Mouse (Mus musculus) urinary bladder, postnatal 36 days (tissue): ENCODE measurements at regions not wholly inside any gene's neighbourhood (a gene's known extent, or its start where the extent isn't known, plus 50 kb on each side); places are given as distances from the start of the nearest gene placed in this dataset.

Source experiments
- DNase-seq, 2 experiments: peaks; one replicate each; pipeline ENCODE4 v3.0.0; 2022; ENCODE audit warnings: low spot score in 2 of 2, mixed read lengths in 1 of 2

- DNase-seq, result no peak
These were observed 145.4 kb upstream of the Tle3 start for GRCm38 (mm10) chr9:61226596-61227384.

- no peak for DNase-seq
These were observed 144.5 kb upstream of the Tle3 start for GRCm38 (mm10) chr9:61227492-61228229.

DNA sequence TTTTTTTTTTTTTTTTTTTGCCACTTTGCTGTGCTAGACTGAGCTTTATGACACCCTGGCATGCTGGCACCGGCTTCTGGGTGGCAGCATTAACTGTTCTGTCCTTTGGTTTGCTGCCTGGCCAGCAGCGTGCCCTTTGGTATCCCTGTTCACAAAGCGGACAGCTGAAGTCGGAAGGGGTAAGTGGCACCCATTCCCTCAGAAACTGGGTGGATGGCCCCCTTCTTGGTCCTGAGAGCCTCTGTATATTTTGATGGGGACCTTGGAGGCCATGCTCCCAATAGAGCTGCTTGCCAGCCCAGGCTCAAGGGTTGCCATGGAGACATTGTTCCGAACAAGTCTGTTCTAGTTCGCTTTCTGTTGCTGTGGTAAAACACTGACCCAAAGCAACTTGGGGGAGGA, 143.9 kb upstream of the Tle3 start:
- no peak for DNase-seq

DNA sequence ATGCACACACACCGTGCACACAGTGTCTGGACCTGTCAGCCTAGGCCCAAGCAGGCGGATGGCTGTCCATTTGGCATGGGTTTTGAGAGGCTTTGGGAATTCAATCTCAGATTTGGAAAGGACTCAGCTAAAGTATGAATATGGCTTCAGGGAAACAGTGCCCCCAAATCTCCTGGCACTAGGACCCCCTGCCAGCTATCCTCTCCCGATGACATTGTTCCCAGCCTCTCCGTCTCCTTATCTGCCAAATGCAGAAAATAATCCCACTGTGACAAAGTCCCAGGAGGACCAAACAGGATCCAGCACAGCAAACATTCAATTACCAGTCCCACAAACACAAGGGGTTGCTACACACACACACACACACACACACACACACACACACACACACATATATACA, 141.9 kb upstream of the Tle3 start:
- no peak for DNase-seq

DNA sequence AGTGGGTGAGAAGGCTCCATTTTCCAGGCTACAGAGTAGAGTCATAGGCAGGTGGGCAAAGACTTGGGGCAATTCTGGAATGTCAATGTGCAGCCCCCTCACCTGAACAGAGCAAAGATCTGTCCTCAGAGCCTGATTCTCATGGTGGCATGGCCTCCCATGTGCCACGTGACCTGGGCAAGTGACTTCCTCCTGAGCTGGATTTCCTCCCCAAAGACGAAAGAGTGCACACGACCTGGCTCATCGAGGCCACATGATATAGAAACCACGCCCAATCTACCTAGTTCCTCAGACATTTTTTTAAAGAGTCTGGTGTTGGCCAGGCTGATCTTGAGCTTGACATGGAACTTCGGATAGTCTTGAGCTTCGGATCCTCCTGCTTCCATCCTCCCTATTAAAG, 139.5 kb upstream of the Tle3 start:
- DNase-seq, result no peak

- no peak for DNase-seq
These were observed 138.9 kb upstream of the Tle3 start for GRCm38 (mm10) chr9:61233251-61233650.

DNA sequence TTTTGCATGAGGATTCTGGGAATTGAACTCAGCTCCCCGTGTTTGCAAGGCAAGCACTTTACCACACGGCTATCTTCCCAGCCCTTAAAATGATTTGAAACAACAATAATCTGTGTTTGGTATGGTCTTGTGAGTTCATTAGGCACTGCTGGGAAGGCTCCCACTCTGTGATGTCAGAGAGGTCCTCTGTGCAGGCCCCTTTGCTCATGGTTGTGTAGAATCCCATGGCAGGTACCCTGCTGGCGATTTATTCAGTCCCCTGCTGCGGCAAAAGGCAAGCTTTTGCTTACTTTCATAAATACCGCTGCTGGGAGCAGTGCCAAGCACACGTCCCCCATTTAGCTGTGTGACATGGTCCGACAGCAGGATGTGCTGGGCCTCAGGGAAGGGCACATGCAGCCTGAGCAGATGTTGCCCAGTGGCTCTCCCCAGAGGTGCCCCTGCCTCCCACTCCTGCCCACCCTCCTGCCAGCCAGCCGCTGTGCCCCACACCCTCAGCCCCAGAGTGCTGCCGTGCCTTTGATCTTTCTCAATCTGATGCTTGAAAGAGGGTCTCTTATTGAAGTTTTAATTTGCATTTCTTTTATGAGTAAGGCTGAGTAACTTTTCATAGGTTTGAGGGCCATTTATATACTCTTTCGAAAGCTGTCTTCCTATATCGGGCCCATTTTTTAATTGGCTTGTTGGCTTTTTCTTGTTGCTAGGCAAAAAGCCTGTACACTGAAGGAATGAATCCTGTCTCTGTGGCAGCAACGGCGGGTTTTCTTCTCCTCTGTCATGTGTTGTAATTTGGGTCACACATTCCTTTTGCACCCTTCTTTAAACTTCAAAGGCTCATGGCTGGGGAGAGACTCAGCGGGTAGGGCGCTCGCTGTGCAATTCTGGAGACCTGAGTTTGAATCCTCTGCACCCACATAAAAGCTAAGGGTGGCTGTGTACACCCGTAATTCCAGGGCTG, 136.2 kb upstream of the Tle3 start:
- DNase-seq, result no peak

- DNase-seq, result no peak
These were observed 133.4 kb upstream of the Tle3 start for GRCm38 (mm10) chr9:61238687-61239250.

DNA sequence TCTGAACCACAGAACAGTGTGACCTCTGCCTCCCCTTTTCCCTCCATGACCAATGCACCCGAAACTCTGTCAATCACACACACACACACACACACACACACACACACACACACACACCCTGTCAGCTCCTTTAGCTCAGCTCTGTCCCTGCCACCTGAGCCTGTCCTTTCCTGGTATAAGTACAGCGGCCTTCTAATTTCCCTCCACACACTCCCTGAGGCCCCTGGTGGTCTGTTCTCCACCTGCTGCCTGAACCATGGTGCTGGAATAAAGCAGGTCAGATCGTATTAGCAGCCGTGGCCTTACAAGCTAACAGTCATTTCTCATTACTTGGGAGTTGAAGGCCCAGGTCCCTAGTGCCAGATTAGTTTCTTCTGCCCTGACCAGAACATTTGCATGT, 132.8 kb upstream of the Tle3 start:
- DNase-seq, result no peak

GRCm38 (mm10) chr9:61241442-61241841, 130.7 kb upstream of the Tle3 start:
- DNase-seq, result no peak

DNA sequence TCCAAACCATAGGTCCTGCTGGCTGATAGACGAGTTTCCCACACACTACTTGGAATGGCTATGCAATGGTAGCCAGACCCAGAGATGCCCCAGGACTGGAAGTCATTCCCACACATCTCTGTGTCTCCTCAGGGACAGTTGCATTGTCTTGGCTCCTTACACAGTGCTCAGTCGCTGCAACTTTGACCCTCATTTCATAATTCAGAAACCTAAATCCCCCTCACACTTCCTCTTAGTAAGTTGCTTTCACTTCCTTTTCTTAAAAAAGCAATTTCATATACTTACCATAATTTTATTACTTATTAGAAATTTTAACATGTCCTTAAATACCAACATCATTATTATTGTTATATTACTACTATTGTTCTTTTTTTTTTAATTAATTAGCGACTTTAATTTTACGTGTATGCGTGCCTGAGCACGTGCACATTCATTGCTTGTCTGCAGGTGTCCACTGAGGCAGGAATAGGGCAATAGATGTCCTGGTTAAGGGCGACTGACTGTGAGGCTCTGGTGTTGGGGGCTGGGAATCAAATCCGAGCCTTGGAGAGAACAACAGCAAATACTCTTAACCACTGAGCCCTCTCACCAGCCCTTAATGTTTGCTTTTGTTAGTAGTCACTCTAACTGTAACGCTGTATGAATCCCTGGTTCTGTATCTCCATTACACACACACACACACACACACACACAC, 129.9 kb upstream of the Tle3 start:
- DNase-seq, result no peak

GRCm38 (mm10) chr9:61243289-61243688, 128.9 kb upstream of the Tle3 start:
- DNase-seq, result no peak

- no peak for DNase-seq
These were observed 122.3 kb upstream of the Tle3 start for GRCm38 (mm10) chr9:61249691-61250425.

- no peak for DNase-seq
These were observed 120.6 kb upstream of the Tle3 start for GRCm38 (mm10) chr9:61251606-61252005.

- no peak for DNase-seq
These were observed 118.4 kb upstream of the Tle3 start for GRCm38 (mm10) chr9:61253761-61254160.

GRCm38 (mm10) chr9:61257488-61257887, 114.7 kb upstream of the Tle3 start:
- no peak for DNase-seq

DNA sequence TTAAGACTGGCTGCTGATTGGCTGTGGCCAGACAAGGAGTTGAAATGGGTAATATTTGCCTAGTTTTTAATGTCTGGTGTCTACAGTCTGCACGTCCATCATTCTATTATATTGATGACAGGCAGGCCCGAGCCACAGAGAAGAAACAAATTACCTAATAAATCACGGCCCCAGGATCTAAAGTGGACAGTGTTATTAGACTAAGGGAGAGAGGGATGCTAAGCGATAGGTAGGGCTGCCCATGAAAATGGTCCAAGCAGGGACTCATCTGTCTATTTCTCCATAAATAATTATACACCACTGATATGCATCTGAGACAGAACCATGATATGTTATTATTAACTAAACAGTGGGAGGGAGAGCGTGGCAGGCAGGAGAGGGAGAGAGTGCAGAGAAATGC, 114.1 kb upstream of the Tle3 start:
- DNase-seq, result no peak

DNA sequence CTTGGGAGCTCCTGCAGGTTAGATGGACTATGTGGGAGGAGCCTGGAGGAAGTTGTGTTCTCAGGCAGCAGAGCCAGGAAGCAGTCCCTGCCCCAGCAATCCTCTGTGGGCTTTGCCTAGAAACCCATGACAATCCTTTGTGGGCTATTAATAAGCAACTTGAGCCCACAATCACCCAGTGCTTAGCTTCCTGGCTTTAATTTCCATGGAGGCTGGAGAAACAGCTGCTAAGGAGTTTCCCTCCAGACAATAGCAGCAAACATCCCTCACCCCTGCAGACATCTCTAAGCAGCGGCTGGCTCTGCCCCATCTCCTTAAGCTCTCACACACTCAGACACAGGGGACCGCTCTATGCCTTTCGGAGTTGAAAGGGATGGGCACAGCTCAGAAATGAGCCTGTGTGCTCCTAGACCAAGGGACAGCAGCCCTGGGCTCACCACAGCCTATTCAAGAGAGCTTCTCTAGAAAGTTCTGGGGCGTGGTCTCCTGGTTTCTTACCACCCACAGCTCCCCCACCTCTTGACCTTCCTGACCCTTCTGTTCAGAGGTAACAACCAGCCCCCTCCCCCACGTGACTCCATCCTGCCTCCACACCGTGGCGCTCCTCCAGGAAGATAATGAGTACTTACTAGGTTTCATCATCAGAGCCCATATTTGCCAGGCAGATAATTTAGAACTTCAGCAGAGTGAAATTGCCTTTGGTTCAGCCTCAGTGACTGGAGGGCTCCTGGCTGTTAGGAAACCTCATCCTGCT, 112.6 kb upstream of the Tle3 start:
- DNase-seq, result peak in 1 of 2 experiments; percentile 46

- DNase-seq, result no peak
These were observed 110.9 kb upstream of the Tle3 start for GRCm38 (mm10) chr9:61261263-61261662.
